Mouse (Mus musculus) olfactory bulb, adult 2 months (tissue): ENCODE data around the gene Atp8b3. TPM values are rescaled to one million over a fixed set of nuclear protein-coding genes. Genes with fewer than 3 reads are reported as not detected.

Source experiments
- H3K27ac ChIP-seq: fragments of 200-500 bp; 2 replicates; pipeline ENCODE4 v1.5.1; 2012; ENCODE audit warnings: low read depth, low read length; ENCODE audit not compliant: insufficient read depth
- H3K4me1 ChIP-seq: fragments of 200-500 bp; 2 replicates; pipeline ENCODE4 v1.6.1; 2012; ENCODE audit warnings: low read length; ENCODE audit not compliant: control insufficient read depth, insufficient read depth
- H3K4me3 ChIP-seq: fragments of 200-500 bp; 2 replicates; pipeline ENCODE4 v1.5.1; 2012; ENCODE audit warnings: mild to moderate bottlenecking, low read depth, low read length, moderate library complexity; ENCODE audit not compliant: insufficient read depth
- CTCF ChIP-seq: fragments of 200-500 bp; IDR thresholded peaks from 2 replicates; pipeline ENCODE4 v1.5.1; 2012; ENCODE audit warnings: low read depth, mild to moderate bottlenecking, low read length, moderate library complexity; ENCODE audit not compliant: insufficient read depth
- POLR2A ChIP-seq: fragments of 200-500 bp; IDR thresholded peaks from 2 replicates; pipeline ENCODE4 v1.6.1; 2012; ENCODE audit warnings: mild to moderate bottlenecking, low read depth, low read length, moderate library complexity; ENCODE audit not compliant: insufficient read depth
- WGBS: fragments of 180-500 bp; shearing (Covaris S2); methylation state at CpG from one replicate; pipeline ENCODE4 v1.1.7; 2018; 5-methylcytosine and 5-hydroxymethylcytosine counted together
- polyA plus RNA-seq: library from polyadenylated mRNA; stranded (reverse); fragments of >200 nt; gene quantifications from 2 replicates; pipeline ENCODE4 v1.2.4, GENCODE M21; 2012; ENCODE audit warnings: low replicate concordance; ENCODE audit not compliant: missing spikeins, insufficient read depth, insufficient read length

Gene Atp8b3
- polyA plus RNA-seq, 1 experiment: not detected

DNA sequence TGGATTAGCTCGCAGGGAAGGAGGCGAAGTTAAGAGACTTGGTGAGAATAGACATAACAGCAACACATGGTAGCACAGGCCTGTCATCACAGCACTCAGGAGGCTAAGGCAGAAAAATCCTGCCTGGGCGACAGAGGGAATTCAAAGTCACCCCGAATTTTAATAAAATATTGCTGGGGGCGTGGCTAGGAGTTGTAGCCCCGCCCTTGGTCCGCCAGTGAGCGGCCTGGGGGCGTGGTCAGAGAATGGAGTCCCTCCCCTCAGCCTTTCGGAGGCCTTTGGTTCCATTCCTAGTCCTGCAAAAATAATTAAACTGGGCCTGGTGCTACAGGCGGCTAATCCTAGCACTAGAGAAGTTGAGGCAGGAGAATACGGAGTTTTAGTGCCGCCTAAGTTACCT is 3.2 kb downstream of the Atp8b3 start:
- 23% methylated on average over 13 of the region's 13 CpGs for WGBS

DNA sequence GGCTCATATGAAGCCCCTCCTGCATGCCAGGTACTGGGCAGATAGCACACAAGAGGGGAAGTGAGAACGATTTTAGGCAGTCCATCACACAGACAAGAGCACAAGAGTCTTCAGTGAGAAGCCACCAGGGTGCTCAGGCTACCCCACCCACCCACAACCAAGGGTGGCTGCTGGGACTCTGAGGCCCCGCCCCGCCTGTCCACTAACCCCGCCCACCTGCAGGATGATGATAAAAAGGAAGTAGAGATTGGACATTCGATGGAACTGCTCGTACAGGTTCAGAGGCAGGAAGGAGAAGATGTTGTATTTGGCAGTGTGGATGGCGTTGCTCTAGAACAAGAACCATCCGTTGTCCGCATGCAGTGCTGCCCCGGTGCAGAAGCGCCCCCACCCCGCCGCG is 3.9 kb downstream of the Atp8b3 start:
- H3K4me1 ChIP-seq: peaks cover 15% of the 10 kb centered on the region
- H3K4me3 ChIP-seq: no peak overlapping the region
- no peak overlapping the region for H3K27ac ChIP-seq
- 17% methylated on average over 14 of the region's 14 CpGs for WGBS
- TF ChIP-seq POLR2A (no peak), CTCF (no peak)

More for the DNA sequence above, 3.2 kb downstream of the Atp8b3 start:
- peaks cover 15% of the 10 kb centered on the region for H3K4me1 ChIP-seq
- no peak for TF ChIP-seq CTCF
- TF ChIP-seq POLR2A: no peak
- no peak overlapping the region for H3K4me3 ChIP-seq
- no peak overlapping the region for H3K27ac ChIP-seq

DNA sequence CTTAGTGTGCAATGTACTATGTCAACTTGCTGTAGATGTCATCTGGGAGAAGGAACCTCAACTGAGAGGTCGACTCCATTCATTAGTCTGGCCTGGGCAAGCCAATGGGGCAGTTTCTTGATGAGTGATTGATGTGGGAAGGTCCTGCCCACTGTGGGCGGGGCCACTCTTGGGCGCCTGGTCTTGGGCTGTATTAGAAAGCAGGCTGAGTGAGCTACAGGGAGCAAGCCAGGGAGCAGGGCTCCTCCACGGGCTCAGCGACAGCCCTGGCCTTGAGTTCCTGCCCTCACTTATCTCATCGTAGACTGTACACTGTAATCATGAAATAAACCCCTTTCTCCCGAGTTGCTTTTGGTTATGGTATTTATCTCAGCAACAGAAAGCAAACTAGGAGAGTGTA is 5.2 kb downstream of the Atp8b3 start:
- H3K27ac ChIP-seq: no peak overlapping the region
- no peak overlapping the region for H3K4me3 ChIP-seq
- H3K4me1 ChIP-seq: peaks cover 5% of the 10 kb centered on the region
- 26% methylated on average over 7 of the region's 7 CpGs for WGBS
- TF ChIP-seq CTCF (no peak), POLR2A (no peak)

DNA sequence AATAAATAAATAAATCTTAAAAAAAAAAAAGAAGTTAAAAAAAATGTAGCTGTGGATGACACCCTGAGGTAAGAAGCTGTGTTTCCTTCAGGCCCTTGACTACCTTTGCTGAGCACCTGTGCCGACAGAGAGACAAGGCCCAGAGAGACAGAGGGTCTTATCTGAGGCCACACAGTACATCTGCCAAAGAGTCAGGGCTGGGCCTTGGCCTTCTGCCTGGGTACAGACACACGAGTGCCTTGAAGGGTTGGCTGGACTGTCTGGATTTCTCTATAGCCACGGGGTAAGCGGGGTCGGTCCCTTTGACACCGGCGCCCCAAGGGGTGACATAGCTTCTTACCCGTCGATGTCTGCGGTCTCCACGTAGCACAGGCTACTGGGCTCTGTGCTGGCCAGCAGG is 6.1 kb downstream of the Atp8b3 start:
- Histone ChIP-seq H3K27ac (no peak overlapping the region), H3K4me1 (peaks cover under 1% of the 10 kb centered on the region; the same call in 1 of the 2 replicates), H3K4me3 (no peak overlapping the region)
- TF ChIP-seq CTCF: no peak
- no peak for TF ChIP-seq POLR2A
- 86% methylated on average over 11 of the region's 11 CpGs for WGBS

DNA sequence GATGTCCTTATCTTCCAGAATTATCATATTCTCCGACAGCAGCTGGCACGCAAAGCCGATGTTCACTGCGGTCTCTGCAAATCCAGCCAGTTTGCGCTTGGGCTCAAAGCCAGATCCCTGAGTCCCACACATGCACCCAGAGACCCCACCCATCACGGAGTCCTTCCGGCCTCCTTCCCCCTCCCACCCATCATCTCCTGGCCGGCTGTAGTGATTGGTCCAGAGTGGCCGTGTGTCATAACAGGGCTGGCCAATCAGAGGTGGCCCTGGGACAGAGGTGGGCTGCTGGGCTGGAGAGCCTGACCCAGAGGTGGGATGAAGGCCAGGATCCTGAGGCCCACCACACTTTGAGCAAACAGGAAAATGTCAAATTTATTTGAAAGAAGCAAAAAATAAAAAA is 12.8 kb downstream of the Atp8b3 start:
- WGBS: 34% methylated on average over 9 of the region's 9 CpGs

DNA sequence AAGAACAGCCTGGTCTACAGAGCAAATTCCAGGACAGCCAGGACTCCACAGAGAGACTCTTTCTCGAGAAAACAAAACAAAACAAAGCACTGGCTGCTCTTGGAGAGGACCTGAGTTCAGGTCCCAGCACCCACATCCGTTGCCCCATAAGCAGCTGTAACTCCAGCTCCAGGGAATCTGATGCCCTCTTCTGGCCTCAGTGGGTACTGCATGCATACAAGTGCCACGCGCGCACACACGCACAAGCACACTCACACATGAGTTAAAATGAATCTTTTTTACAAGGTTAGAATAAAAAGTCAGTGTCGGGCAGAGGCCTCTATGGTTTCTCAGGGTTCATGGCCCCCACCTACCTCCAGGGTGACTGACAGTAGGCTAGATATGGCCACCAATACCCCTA is 15.6 kb downstream of the Atp8b3 start:
- TF ChIP-seq POLR2A (no peak), CTCF (no peak)
- H3K4me1 ChIP-seq: no peaks in the 10 kb centered on the region
- no peak overlapping the region for H3K4me3 ChIP-seq
- no peak overlapping the region for H3K27ac ChIP-seq
- 93% methylated on average over 7 of the region's 7 CpGs for WGBS

More for the DNA sequence above, 12.8 kb downstream of the Atp8b3 start:
- TF ChIP-seq CTCF (no peak), POLR2A (no peak)
- no peak overlapping the region for H3K27ac ChIP-seq
- no peak overlapping the region for H3K4me3 ChIP-seq
- H3K4me1 ChIP-seq: no peaks in the 10 kb centered on the region

DNA sequence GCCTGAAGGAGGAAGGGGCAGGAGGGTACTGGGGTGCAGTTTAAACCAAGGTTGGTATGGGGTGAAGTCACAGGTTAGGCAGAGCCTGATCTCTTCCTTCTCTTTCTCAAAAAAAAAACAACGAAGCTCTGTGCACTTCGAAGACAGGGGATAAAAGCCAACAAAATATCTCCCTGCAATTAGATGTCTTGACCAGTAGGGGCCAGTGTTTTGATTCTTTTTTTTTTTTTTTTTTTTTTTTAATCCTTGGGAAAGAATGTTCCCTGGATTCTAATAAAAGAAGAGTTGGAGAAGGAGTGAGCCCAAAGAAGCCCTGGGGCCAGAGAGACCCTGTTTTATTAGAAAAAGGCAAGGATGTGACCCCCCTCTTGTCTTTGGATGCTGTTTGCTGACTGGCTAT is 19.6 kb downstream of the Atp8b3 start:
- H3K4me3 ChIP-seq: no peak overlapping the region
- no peak for TF ChIP-seq CTCF
- no peak for TF ChIP-seq POLR2A
- WGBS: 81% methylated on average over 2 of the region's 2 CpGs
- no peak overlapping the region for H3K27ac ChIP-seq
- no peaks in the 10 kb centered on the region for H3K4me1 ChIP-seq

DNA sequence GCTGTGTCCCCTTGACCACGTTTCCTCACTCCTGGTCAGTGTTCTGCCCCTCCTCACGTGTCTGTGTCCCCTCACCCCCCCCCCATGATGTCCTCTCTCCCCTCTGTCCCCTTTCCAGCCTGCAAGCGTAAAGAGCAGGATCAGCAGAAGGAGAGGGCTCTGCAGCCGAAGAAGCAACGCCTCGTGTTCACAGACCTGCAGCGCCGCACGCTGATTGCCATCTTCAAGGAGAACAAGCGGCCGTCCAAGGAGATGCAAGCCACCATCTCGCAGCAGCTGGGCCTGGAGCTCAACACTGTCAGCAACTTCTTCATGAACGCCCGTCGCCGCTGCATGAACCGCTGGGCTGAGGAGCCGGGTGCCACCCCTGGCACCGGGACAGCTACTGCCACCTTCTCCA is 25.2 kb downstream of the Atp8b3 start:
- TF ChIP-seq CTCF: no peak
- no peak for TF ChIP-seq POLR2A
- 10% methylated on average over 19 of the region's 19 CpGs for WGBS
- Histone ChIP-seq H3K27ac (no peak overlapping the region), H3K4me1 (peaks cover 8% of the 10 kb centered on the region; the same call in 1 of the 2 replicates), H3K4me3 (no peak overlapping the region)

DNA sequence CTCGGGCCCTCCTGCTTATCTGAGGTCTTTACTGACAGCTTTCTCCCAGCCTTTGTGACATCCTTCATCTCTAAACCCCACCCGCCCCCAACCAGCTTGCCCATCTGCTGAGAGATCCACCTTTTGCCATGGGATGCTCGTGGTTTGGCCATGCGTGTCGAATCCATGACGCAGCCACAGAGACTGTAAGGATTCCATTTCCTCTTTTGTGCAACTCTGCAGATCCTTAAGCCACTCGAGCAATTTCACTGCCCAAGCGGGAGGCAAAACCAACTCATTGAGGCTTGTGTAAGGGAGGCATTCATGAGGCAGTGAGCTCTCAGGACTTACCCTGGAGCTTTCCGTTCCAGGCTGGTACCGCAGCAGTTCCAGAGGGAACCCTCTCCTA is 28.7 kb downstream of the Atp8b3 start:
- Histone ChIP-seq H3K27ac (no peak overlapping the region), H3K4me1 (peaks cover 11% of the 10 kb centered on the region), H3K4me3 (no peak overlapping the region)
- 53% methylated on average over 10 of the region's 10 CpGs for WGBS
- TF ChIP-seq CTCF (no peak), POLR2A (no peak)
